Mouse (Mus musculus) forebrain, postnatal 0 days (tissue): Measurements from ENCODE around the gene Gm32742. TPM values are rescaled to one million over a fixed set of nuclear protein-coding genes. Genes with fewer than 3 reads are reported as not detected.
"Not testable (repeated sequence)": the region's sequence is repeated elsewhere in the genome, so short reads cannot be mapped to it uniquely, and the experiment has no call there.

Experiments used
- ATAC-seq: fragments of 200-750 bp; cut with Nextera tagmentation; 2 replicates; pipeline ENCODE4 v1.8.0; 2017; ENCODE audit warnings: mild to moderate bottlenecking, moderate library complexity
- DNase-seq: peaks from one replicate; pipeline ENCODE4 v3.0.0-alpha.2; 2015
- H3K27ac ChIP-seq: fragments of 300-500 bp; sonication (generic); 2 replicates; pipeline ENCODE4 v1.5.1; 2014; ENCODE audit warnings: low read depth, mild to moderate bottlenecking, antibody characterized with exemption, low read length, moderate library complexity, mixed read lengths
- H3K27me3 ChIP-seq: fragments of 300-500 bp; sonication (generic); 2 replicates; pipeline ENCODE4 v1.6.1; 2014; ENCODE audit warnings: mild to moderate bottlenecking, low read length, mixed read lengths; ENCODE audit not compliant: insufficient read depth
- H3K36me3 ChIP-seq: fragments of 300-500 bp; sonication (generic); 2 replicates; pipeline ENCODE4 v1.6.1; 2014; ENCODE audit warnings: mild to moderate bottlenecking, moderate library complexity; ENCODE audit not compliant: insufficient read depth
- H3K4me1 ChIP-seq: fragments of 300-500 bp; sonication (generic); 2 replicates; pipeline ENCODE4 v1.6.1; 2014; ENCODE audit warnings: antibody characterized with exemption; ENCODE audit not compliant: insufficient read depth
- H3K4me2 ChIP-seq: fragments of 300-500 bp; sonication (generic); 2 replicates; pipeline ENCODE4 v1.6.1; 2014; ENCODE audit warnings: low read depth, mild to moderate bottlenecking, moderate library complexity
- H3K4me3 ChIP-seq: fragments of 300-500 bp; sonication (generic); 2 replicates; pipeline ENCODE4 v1.5.1; 2014; ENCODE audit warnings: low read depth, low read length, mixed read lengths
- H3K9ac ChIP-seq: fragments of 300-500 bp; sonication (generic); 2 replicates; pipeline ENCODE4 v1.6.1; 2014; ENCODE audit warnings: mild to moderate bottlenecking
- H3K9me3 ChIP-seq: fragments of 300-500 bp; sonication (generic); 2 replicates; pipeline ENCODE4 v1.6.1; 2016; ENCODE audit warnings: low read length
- CTCF ChIP-seq: sonication (generic); IDR thresholded peaks from 2 replicates; pipeline ENCODE4 v1.5.1; 2016; ENCODE audit warnings: antibody characterized with exemption, control low read depth, low read depth
- WGBS: fragments of 180-500 bp; shearing (Covaris S2); extraction: QIAGEN DNeasy Blood & Tissue Kit; methylation state at CpG from one replicate; pipeline ENCODE4 v1.1.7; 2014; 5-methylcytosine and 5-hydroxymethylcytosine counted together
- polyA plus RNA-seq: library from polyadenylated mRNA; unstranded; fragments of >200 nt; fragmentation: Nextera tagmentation; extraction: Ambion mirVana; gene quantifications from 2 replicates; pipeline ENCODE4 v1.2.1, GENCODE M21; 2015
- total RNA-seq: library from RNA; depleted of rRNA; stranded (reverse); fragments of >200 nt; gene quantifications from 2 replicates; pipeline ENCODE4 v1.2.3, GENCODE M21; 2014

Gene Gm32742
- total and polyA plus RNA-seq, 2 experiments from 2014 or later: 0.02 TPM; not detected in 1

DNA sequence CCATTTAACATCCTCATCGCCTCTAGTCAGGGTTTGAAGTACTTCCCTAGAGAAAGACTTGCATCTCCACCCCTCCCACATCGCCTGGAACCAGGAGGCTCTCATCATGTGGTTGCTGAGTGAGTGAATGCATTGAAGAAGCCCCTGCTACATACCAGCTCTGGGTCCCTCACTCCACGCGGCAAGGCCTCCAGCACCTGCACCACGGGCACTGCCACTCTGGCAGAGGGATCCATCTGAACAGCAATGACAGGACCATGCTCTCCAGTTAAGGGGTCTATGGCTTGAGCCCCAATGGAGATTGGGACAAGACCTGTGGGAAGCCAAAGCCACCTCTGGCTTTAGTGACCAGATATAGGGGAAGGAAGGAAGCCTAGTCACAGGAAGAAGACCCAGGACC is 18.0 kb downstream of the Gm32742 start:
- no peak overlapping the region for H3K27ac ChIP-seq
- no peak for TF ChIP-seq CTCF
- WGBS: 87% methylated on average over 5 of the region's 5 CpGs
- no peak overlapping the region for H3K4me2 ChIP-seq
- ATAC-seq (no peak), DNase-seq (no peak)
- no peaks in the 10 kb centered on the region; the same call in 1 of the 2 replicates for H3K27me3 ChIP-seq
- H3K36me3 ChIP-seq: no peaks in the 10 kb centered on the region
- no peak overlapping the region for H3K4me3 ChIP-seq
- H3K9me3 ChIP-seq: no peaks in the 10 kb centered on the region
- no peak overlapping the region for H3K9ac ChIP-seq
- peaks cover 4% of the 10 kb centered on the region; the same call in 1 of the 2 replicates for H3K4me1 ChIP-seq

GRCm38 (mm10) chr9:51146496-51146895 is 18.8 kb downstream of the Gm32742 start:
- DNase-seq (peak; percentile 30), ATAC-seq (no peak)
- Histone ChIP-seq H3K9me3 (no peaks in the 10 kb centered on the region), H3K4me1 (peaks cover 4% of the 10 kb centered on the region; the same call in 1 of the 2 replicates), H3K9ac (no peak overlapping the region), H3K36me3 (no peaks in the 10 kb centered on the region), H3K27me3 (no peaks in the 10 kb centered on the region), H3K4me3 (no peak overlapping the region), H3K27ac (no peak overlapping the region), H3K4me2 (no peak overlapping the region)
- TF ChIP-seq CTCF: no peak
- 39% methylated on average over 4 of the region's 4 CpGs for WGBS

DNA sequence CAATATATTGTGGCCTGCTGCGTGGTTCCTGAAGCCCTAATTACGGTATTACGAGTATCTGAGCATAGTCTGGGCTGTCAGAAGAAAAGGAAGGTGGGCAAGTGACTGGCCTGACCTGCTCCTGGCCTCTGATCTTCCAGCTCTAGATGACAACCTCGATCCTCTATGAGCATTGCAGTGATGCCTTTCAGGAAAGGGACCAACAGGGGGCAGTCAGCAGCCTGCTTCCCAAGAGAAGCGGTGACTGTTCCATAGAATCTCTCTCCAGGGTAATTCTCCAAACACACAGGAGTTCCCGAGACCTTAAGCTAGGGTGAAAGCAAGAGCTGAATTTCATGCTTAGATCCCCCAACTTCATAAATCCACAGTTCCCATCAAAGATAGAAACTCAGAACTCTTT is 21.1 kb downstream of the Gm32742 start:
- Histone ChIP-seq H3K4me2 (no peak overlapping the region), H3K9ac (no peak overlapping the region), H3K36me3 (no peaks in the 10 kb centered on the region), H3K4me1 (peaks cover 4% of the 10 kb centered on the region; the same call in 1 of the 2 replicates), H3K9me3 (no peaks in the 10 kb centered on the region), H3K27ac (no peak overlapping the region), H3K4me3 (no peak overlapping the region), H3K27me3 (no peaks in the 10 kb centered on the region)
- ATAC-seq (no peak), DNase-seq (no peak)
- 78% methylated on average over 6 of the region's 6 CpGs for WGBS
- TF ChIP-seq CTCF: 0 out of 2 replicates have a peak, but pooled peaks have one; percentile 17

DNA sequence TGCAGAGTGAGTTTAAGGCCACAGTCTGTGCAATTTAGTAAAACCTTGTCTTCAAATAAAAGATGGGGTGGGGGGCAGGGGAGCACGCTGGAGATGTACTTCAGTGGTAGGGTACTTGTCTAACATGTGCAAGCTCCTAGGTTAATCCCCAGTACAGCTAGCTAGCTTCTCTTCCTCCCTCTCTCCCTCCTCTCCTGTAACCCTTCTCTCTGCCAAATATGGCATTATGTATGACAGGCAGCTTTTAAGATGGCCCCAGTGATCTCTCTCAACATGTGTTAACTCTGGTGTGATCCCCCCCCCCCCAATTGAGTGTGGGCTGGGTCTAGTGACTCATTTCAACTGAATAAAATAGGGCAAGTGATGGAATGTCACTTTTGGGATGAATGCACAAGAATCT is 21.9 kb downstream of the Gm32742 start:
- H3K4me1 ChIP-seq: peaks cover 4% of the 10 kb centered on the region; the same call in 1 of the 2 replicates
- H3K27ac ChIP-seq: no peak overlapping the region
- H3K4me3 ChIP-seq: no peak overlapping the region
- H3K9me3 ChIP-seq: no peaks in the 10 kb centered on the region
- H3K4me2 ChIP-seq: no peak overlapping the region
- TF ChIP-seq CTCF: no peak
- DNase-seq (no peak), ATAC-seq (no peak)
- H3K27me3 ChIP-seq: no peaks in the 10 kb centered on the region
- no peaks in the 10 kb centered on the region for H3K36me3 ChIP-seq
- WGBS: 92% methylated on average over 1 of the region's 1 CpGs
- no peak overlapping the region for H3K9ac ChIP-seq

DNA sequence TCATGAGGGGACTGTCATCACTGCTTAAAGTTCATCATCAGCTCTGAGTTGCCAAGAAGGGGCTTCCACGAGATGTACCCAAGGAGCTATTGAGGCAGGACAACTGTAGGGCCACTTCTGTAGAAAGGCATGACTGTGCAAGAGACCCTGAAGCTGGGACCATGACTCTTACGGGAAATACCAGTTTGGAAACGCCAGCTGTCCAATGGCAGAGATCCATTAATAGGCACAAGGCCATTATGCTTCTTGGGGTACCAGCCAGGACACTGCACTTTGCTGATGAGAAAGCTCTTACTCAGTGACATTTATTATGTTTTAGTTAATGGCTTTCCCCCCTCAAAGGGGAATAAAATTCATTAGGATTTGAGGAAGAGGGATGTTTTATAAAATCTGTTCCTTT is 24.6 kb downstream of the Gm32742 start:
- no peaks in the 10 kb centered on the region for H3K9me3 ChIP-seq
- no peak overlapping the region for H3K27ac ChIP-seq
- no peak overlapping the region for H3K4me2 ChIP-seq
- WGBS: 76% methylated on average over 3 of the region's 3 CpGs
- ATAC-seq (no peak), DNase-seq (no peak)
- no peak for TF ChIP-seq CTCF
- H3K4me3 ChIP-seq: no peak overlapping the region
- no peaks in the 10 kb centered on the region for H3K27me3 ChIP-seq
- no peaks in the 10 kb centered on the region for H3K36me3 ChIP-seq
- H3K4me1 ChIP-seq: no peaks in the 10 kb centered on the region
- no peak overlapping the region for H3K9ac ChIP-seq

GRCm38 (mm10) chr9:51139401-51139800 is 25.9 kb downstream of the Gm32742 start:
- not testable (repeated sequence) for H3K4me2 ChIP-seq
- 82% methylated on average over 1 of the region's 1 CpGs for WGBS

GRCm38 (mm10) chr9:51138301-51138700 is 27.0 kb downstream of the Gm32742 start:
- H3K4me2 ChIP-seq: no peak overlapping the region
- WGBS: 78% methylated on average over 1 of the region's 1 CpGs
- H3K27ac ChIP-seq: no peak overlapping the region
- H3K9ac ChIP-seq: no peak overlapping the region
- no peak for DNase-seq
- TF ChIP-seq CTCF: no peak
- no peaks in the 10 kb centered on the region for H3K36me3 ChIP-seq
- no peak overlapping the region for H3K4me3 ChIP-seq
- no peaks in the 10 kb centered on the region for H3K4me1 ChIP-seq
- H3K27me3 ChIP-seq: no peaks in the 10 kb centered on the region
- no peak for ATAC-seq
- no peaks in the 10 kb centered on the region for H3K9me3 ChIP-seq

More at GRCm38 (mm10) chr9:51139401-51139800, 25.9 kb downstream of the Gm32742 start:
- ATAC-seq, H3K27me3 ChIP-seq, DNase-seq, H3K4me1 ChIP-seq, H3K4me3 ChIP-seq, H3K27ac ChIP-seq, H3K9me3 ChIP-seq, H3K9ac ChIP-seq, H3K36me3 ChIP-seq: not testable (repeated sequence)
